Mouse (Mus musculus) MEL (cell line): Measurements from ENCODE around the gene Fer1l4.

Experiments used
- CHD2 ChIP-seq: IDR thresholded peaks from 2 replicates; pipeline ENCODE4 v1.6.1; 2011; ENCODE audit warnings: low read length, improper control_type of control experiment
- CTCF ChIP-seq, 3 experiments: IDR thresholded peaks in 2 of 3; conservative IDR thresholded peaks in 1 of 3; 2 replicates each; pipeline ENCODE4 v1.5.1; 2011 to 2012; ENCODE audit warnings: low read length in 3 of 3, low read depth in 2 of 3, mild to moderate bottlenecking in 2 of 3, improper control_type of control experiment in 1 of 3, inconsistent platforms in 1 of 3, mixed read lengths in 1 of 3, moderate library complexity in 1 of 3; ENCODE audit not compliant: control insufficient read depth in 1 of 3, insufficient read depth in 1 of 3, poor library complexity in 1 of 3, severe bottlenecking in 1 of 3
- E2F4 ChIP-seq: IDR thresholded peaks from 2 replicates; pipeline ENCODE4 v1.6.1; 2011; ENCODE audit warnings: low read depth, low read length, improper control_type of control experiment, borderline replicate concordance
- ELF1 ChIP-seq: IDR thresholded peaks from 2 replicates; pipeline ENCODE4 v1.6.1; 2014; ENCODE audit warnings: low read depth, mild to moderate bottlenecking, inconsistent platforms, low read length, improper control_type of control experiment, moderate library complexity
- EP300 ChIP-seq, 2 experiments: IDR thresholded peaks; 2 replicates each; pipeline ENCODE4 v1.6.1; 2011; ENCODE audit warnings: improper control_type of control experiment in 2 of 2, low read length in 2 of 2, low read depth in 1 of 2, mild to moderate bottlenecking in 1 of 2
- MAFK ChIP-seq: IDR thresholded peaks from 2 replicates; pipeline ENCODE4 v1.6.1; 2011; ENCODE audit warnings: low read depth, mild to moderate bottlenecking, low read length, improper control_type of control experiment, borderline replicate concordance
- MYC ChIP-seq: IDR thresholded peaks from 2 replicates; pipeline ENCODE4 v1.6.1; 2011; ENCODE audit warnings: low read depth, mild to moderate bottlenecking, low read length, improper control_type of control experiment, moderate library complexity
- POLR2A ChIP-seq, 2 experiments: IDR thresholded peaks; 2 replicates each; pipeline ENCODE4 v1.6.1; 2011 to 2012; ENCODE audit warnings: low read length in 2 of 2, mild to moderate bottlenecking in 2 of 2, control low read depth in 1 of 2, improper control_type of control experiment in 1 of 2, low read depth in 1 of 2, moderate library complexity in 1 of 2; ENCODE audit not compliant: control insufficient read depth in 1 of 2, insufficient read depth in 1 of 2, poor library complexity in 1 of 2
- RAD21 ChIP-seq: IDR thresholded peaks from 2 replicates; pipeline ENCODE4 v1.6.1; 2011; ENCODE audit warnings: mild to moderate bottlenecking, low read depth, low read length, improper control_type of control experiment
- TBP ChIP-seq: IDR thresholded peaks from 2 replicates; pipeline ENCODE4 v1.8.0; 2011; ENCODE audit warnings: low read depth, low read length, improper control_type of control experiment
- UBTF ChIP-seq: IDR thresholded peaks from 2 replicates; pipeline ENCODE4 v1.6.1; 2012; ENCODE audit warnings: low read depth, mild to moderate bottlenecking, inconsistent platforms, low read length, improper control_type of control experiment, moderate library complexity, borderline replicate concordance; ENCODE audit not compliant: insufficient read depth
- USF2 ChIP-seq, 2 experiments: IDR thresholded peaks; 2 replicates each; pipeline ENCODE4 v1.6.1; 2011 to 2012; ENCODE audit warnings: improper control_type of control experiment in 2 of 2, low read length in 2 of 2, borderline replicate concordance in 1 of 2, inconsistent platforms in 1 of 2, low read depth in 1 of 2, mild to moderate bottlenecking in 1 of 2; ENCODE audit not compliant: insufficient read depth in 1 of 2
- ZKSCAN1 ChIP-seq: IDR thresholded peaks from 2 replicates; pipeline ENCODE4 v1.6.1; 2012; ENCODE audit warnings: low read depth, mild to moderate bottlenecking, inconsistent platforms, low read length, improper control_type of control experiment, moderate library complexity

DNA sequence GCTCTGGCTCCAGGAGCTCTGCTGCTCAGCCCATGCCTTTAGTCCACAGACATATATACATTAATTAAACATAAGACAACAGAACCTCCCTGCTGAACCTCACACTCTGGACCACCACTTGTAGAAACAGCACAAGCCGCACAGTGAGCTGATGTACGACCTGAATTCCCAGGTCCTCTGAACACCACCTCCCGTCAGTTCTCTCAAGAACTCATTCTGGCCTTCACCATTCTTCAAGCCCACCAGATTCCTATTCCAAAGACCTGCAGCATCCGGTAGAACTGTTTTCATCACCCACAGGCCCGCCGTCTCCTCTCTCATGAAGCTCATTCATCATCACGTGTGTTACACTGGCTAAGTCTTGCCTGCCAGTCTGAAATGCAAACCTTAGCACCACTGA is 27.6 kb upstream of the Fer1l4 start:
- no peak for TF ChIP-seq RAD21
- TF ChIP-seq POLR2A (IDR thresholded peaks at IDR 0.05; ENCODE audit: control insufficient read depth in 1 of 2, insufficient read depth in 1 of 2, low read depth in 1 of 2, low read length in 2 of 2, poor library complexity in 1 of 2) = no peak
- TF ChIP-seq CHD2 = no peak
- TF ChIP-seq ELF1 = no peak
- no peak for TF ChIP-seq E2F4
- no peak for TF ChIP-seq CTCF (IDR thresholded peaks at IDR 0.05 in 2 of 3, conservative IDR thresholded peaks at IDR 0.05 in 1 of 3; ENCODE audit: control insufficient read depth in 1 of 3, insufficient read depth in 1 of 3, low read depth in 2 of 3, low read length in 3 of 3, poor library complexity in 1 of 3, severe bottlenecking in 1 of 3)
- no peak for TF ChIP-seq TBP
- TF ChIP-seq MYC = no peak
- no peak for TF ChIP-seq MAFK
- no peak for TF ChIP-seq USF2 (IDR thresholded peaks at IDR 0.05; ENCODE audit: borderline replicate concordance in 1 of 2, insufficient read depth in 1 of 2, low read depth in 1 of 2, low read length in 2 of 2)
- TF ChIP-seq ZKSCAN1 = no peak
- no peak for TF ChIP-seq EP300 (IDR thresholded peaks at IDR 0.05; ENCODE audit: low read depth in 1 of 2, low read length in 2 of 2)
- TF ChIP-seq UBTF = no peak
